Mouse (Mus musculus): Measurements from ENCODE around the gene Igf2r. TPM values are rescaled to one million over a fixed set of nuclear protein-coding genes. Genes with fewer than 3 reads are reported as not detected.
A peak's percentile ranks its signal among the peaks of the same experiment; 100 is the strongest.
"Not testable (repeated sequence)": the region's sequence is repeated elsewhere in the genome, so short reads cannot be mapped to it uniquely, and the experiment has no call there.

Igf2r gene
- polyA plus RNA-seq, 1 experiment from 2014 or later = 43.7 TPM

DNA sequence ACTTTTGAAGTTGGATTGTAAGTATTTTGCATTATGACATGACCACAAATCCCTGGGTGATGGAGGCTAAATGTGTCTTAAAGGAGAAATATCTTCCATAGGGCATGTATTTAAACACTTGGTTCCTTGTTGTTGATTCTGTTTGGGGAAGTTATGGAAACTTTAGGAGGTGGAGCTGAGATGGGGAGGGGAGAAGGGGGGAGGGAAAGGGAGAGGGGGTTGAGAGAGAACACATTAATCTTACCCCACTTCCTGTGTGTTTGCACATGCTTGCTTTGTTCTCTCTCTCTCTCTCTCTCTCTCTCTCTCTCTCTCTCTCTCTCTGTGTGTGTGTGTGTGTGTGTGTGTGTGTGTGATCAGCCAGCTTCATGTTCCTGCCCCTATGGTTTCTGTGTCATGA, 92.3 kb downstream of the Igf2r start:
- H3K4me2 ChIP-seq = no peak overlapping the region
- peaks cover 2% of the 10 kb centered on the region; the same call in 1 of the 2 replicates for H3K9me3 ChIP-seq (ENCODE audit: control insufficient read depth, low read length)
- no peak overlapping the region for H3K4me3 ChIP-seq (ENCODE audit: low read depth, low read length)
- 0 out of 2 replicates have a peak, but pooled peaks cover 2% of the 10 kb centered on the region for H3K4me1 ChIP-seq (replicated peaks; ENCODE audit: control insufficient read depth, insufficient read depth, low read length)
- no peak for DNase-seq (ENCODE audit: low spot score)
- no peak overlapping the region for H3K27ac ChIP-seq (ENCODE audit: low read depth, low read length)
- H3K36me3 ChIP-seq (ENCODE audit: control insufficient read depth, insufficient read depth, low read length) = peaks cover 4% of the 10 kb centered on the region; the same call in 1 of the 2 replicates
- H3K27me3 ChIP-seq (replicated peaks; ENCODE audit: control insufficient read depth, insufficient read depth, low read length) = no peaks in the 10 kb centered on the region
- ATAC-seq (replicated peaks; ENCODE audit: low FRiP score) = no peak
- H3K9ac ChIP-seq (ENCODE audit: low read depth, low read length) = no peak overlapping the region

DNA sequence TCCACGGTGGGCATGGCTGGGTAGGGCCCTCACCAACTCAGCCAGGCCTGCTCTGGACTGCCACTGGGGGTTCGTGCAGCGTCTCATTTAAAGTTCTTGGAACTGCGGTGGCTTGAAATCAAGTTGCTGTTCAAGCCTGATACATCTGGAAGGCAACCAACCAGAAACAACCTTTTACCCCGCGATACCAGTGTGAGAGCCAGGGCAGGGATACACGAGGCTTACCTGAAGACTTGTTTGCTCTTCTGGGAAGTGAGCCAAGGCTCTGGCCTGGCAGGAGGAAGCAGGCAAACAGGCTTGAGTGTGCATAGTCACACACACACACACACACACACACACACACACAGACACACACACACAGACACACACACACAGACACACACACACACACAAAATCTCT, 93.8 kb downstream of the Igf2r start, which contains the start of gene Slc22a1:
Slc22a1 (minus strand) TSS at position 184 of the 400 bp plus-strand sequence.
- Histone ChIP-seq H3K36me3 (ENCODE audit: control insufficient read depth, insufficient read depth, low read length) (no peaks in the 10 kb centered on the region), H3K27ac (ENCODE audit: low read depth, low read length) (no peak within 1 kb of the TSS), H3K9ac (ENCODE audit: low read depth, low read length) (no peak within 1 kb of the TSS), H3K4me1 (replicated peaks; ENCODE audit: control insufficient read depth, insufficient read depth, low read length) (peaks cover 6% of the 10 kb centered on the region; the same call in 1 of the 2 replicates), H3K9me3 (ENCODE audit: control insufficient read depth, low read length) (peaks cover 2% of the 10 kb centered on the region; the same call in 1 of the 2 replicates), H3K27me3 (replicated peaks; ENCODE audit: control insufficient read depth, insufficient read depth, low read length) (no peaks in the 10 kb centered on the region), H3K4me3 (ENCODE audit: low read depth, low read length) (no peak within 1 kb of the TSS), H3K4me2 (no peak within 1 kb of the TSS)
- DNase-seq (ENCODE audit: low spot score) (no peak), ATAC-seq (replicated peaks; ENCODE audit: low FRiP score) (no peak)
- WGBS = 88% methylated on average over 7 of the region's 7 CpGs

DNA sequence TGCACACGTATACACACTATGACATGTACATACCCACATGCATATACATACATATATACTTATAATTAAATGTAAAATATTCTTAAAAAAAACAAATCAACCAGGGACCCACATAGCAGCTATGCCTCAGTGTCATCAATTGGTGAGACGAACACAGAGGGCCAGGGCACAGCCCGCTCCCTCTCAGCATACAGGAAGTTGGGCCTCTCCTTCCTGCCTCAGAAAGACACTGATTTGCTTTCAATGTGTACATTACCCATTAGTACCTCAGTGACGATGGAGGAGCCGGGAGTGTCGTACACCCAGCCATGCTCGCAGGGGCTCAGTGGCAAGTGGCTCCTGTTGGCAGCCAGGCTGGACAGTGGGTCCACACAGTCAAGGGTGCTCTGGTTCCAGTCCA, 94.5 kb downstream of the Igf2r start:
- DNase-seq (ENCODE audit: low spot score); H3K4me1 ChIP-seq (replicated peaks; ENCODE audit: control insufficient read depth, insufficient read depth, low read length); H3K9me3 ChIP-seq (ENCODE audit: control insufficient read depth, low read length); H3K4me2 ChIP-seq; H3K27me3 ChIP-seq (replicated peaks; ENCODE audit: control insufficient read depth, insufficient read depth, low read length); H3K27ac ChIP-seq (ENCODE audit: low read depth, low read length); H3K36me3 ChIP-seq (ENCODE audit: control insufficient read depth, insufficient read depth, low read length); H3K4me3 ChIP-seq (ENCODE audit: low read depth, low read length); ATAC-seq (replicated peaks; ENCODE audit: low FRiP score); H3K9ac ChIP-seq (ENCODE audit: low read depth, low read length): not testable (repeated sequence)
- WGBS = 72% methylated on average over 7 of the region's 7 CpGs

DNA sequence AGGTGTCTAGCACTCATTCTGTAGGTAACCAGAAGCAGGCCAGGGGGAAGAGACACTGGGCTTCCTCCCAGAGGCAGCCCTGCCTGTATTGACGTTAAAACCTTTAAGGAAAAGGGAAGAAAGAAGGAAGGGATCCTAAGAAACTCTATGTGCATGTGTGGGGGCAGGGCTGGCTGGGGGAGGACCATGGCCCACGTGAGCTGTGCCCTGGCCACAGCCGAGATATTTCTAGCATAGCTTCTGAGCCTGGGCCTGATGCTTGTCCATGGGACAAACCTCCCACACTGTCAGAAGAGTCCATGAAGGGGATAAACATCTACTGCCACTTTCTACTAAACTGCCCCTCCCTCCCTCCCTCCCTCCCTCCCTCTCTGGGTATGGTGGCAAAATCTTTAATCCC, 95.6 kb downstream of the Igf2r start:
- Histone ChIP-seq H3K27me3 (replicated peaks; ENCODE audit: control insufficient read depth, insufficient read depth, low read length) (no peaks in the 10 kb centered on the region), H3K4me3 (ENCODE audit: low read depth, low read length) (no peak overlapping the region), H3K36me3 (ENCODE audit: control insufficient read depth, insufficient read depth, low read length) (no peaks in the 10 kb centered on the region), H3K4me1 (replicated peaks; ENCODE audit: control insufficient read depth, insufficient read depth, low read length) (peaks cover 19% of the 10 kb centered on the region), H3K9me3 (ENCODE audit: control insufficient read depth, low read length) (no peaks in the 10 kb centered on the region), H3K4me2 (no peak overlapping the region), H3K9ac (ENCODE audit: low read depth, low read length) (no peak overlapping the region), H3K27ac (ENCODE audit: low read depth, low read length) (no peak overlapping the region)
- WGBS = 72% methylated on average over 3 of the region's 3 CpGs
- ATAC-seq (replicated peaks; ENCODE audit: low FRiP score) (no peak), DNase-seq (ENCODE audit: low spot score) (no peak)

DNA sequence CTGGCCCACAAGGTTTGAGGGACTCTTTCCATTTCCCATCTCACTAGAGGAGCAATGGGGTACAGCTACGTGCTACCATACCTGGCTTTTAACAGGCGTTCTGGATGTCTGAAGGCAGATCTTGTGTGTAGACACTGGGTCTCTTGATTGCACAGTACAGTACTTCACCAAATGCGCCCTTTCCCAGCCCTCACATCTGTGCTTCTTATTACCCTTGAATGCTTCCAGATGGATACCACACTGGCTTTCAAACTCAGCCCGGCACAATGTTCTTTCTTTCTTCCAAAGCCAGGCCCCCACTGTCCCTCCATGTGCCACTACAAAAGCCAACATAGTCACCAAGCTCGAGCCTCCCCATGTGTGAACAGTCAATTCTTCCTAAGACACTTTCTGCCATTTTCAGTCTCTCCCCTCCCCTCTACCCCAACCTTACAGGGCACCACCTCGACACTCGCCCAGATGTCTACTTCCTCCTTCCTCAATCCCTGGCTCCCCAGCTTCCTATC, 97.1 kb downstream of the Igf2r start:
- Histone ChIP-seq H3K4me1 (replicated peaks; ENCODE audit: control insufficient read depth, insufficient read depth, low read length) (peaks cover 35% of the 10 kb centered on the region), H3K4me3 (ENCODE audit: low read depth, low read length) (no peak overlapping the region), H3K4me2 (no peak overlapping the region), H3K36me3 (ENCODE audit: control insufficient read depth, insufficient read depth, low read length) (no peaks in the 10 kb centered on the region), H3K9me3 (ENCODE audit: control insufficient read depth, low read length) (no peaks in the 10 kb centered on the region), H3K27me3 (replicated peaks; ENCODE audit: control insufficient read depth, insufficient read depth, low read length) (no peaks in the 10 kb centered on the region), H3K27ac (ENCODE audit: low read depth, low read length) (no peak overlapping the region), H3K9ac (ENCODE audit: low read depth, low read length) (no peak overlapping the region)
- ATAC-seq (replicated peaks; ENCODE audit: low FRiP score) (no peak), DNase-seq (ENCODE audit: low spot score) (no peak)
- whole genome bisulfite sequencing = 73% methylated on average over 7 of the region's 7 CpGs

DNA sequence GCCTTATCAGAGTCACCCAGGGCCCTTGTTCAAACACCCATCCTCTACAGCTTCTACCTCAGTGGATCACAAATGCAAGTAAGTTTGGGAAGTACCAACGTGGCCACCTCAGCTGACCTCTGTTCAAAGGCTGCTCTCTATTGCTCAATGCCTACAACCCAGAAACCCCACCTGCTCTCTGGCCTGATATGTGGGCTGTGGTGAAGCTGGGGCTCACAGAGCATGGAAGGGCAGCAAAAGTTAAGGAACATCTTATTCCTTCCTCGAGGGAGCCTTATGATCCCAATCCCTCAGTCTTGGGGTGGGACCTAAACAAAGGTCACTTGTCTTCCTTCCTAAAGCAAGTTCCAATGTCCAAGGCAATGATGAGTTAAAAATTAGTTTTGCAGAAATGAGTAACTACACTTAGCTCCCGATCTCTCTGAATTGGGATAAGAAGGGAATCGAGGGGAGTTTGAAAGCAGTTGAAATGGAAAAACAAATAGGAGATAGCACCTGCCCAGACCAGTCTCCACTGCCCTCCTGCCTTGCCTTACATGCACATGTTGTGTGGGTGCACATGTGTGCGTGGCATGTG, 98.3 kb downstream of the Igf2r start:
- Histone ChIP-seq H3K9me3 (ENCODE audit: control insufficient read depth, low read length) (no peaks in the 10 kb centered on the region), H3K4me1 (replicated peaks; ENCODE audit: control insufficient read depth, insufficient read depth, low read length) (peaks cover 37% of the 10 kb centered on the region), H3K9ac (ENCODE audit: low read depth, low read length) (no peak overlapping the region), H3K4me3 (ENCODE audit: low read depth, low read length) (no peak overlapping the region), H3K4me2 (no peak overlapping the region), H3K27ac (ENCODE audit: low read depth, low read length) (no peak overlapping the region), H3K36me3 (ENCODE audit: control insufficient read depth, insufficient read depth, low read length) (no peaks in the 10 kb centered on the region), H3K27me3 (replicated peaks; ENCODE audit: control insufficient read depth, insufficient read depth, low read length) (no peaks in the 10 kb centered on the region)
- ATAC-seq (replicated peaks; ENCODE audit: low FRiP score) = no peak
- no peak for DNase-seq (ENCODE audit: low spot score)
- 69% methylated on average over 5 of the region's 5 CpGs for WGBS

DNA sequence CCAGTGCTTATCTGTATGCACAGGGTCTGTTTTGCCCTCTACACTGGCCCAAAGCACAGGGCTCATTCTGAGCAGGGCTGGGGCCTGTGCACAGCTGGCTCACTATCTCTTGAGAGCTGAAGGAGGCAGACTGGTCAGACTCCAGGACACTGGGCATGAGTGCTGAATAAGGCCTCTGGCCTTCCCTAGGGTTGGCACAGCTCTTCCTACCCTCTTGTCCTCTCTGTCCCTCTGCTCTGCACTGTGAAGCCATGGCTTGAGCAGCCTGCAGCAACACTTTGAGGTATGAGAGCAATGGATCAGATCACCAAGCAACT, 100.1 kb downstream of the Igf2r start:
- peak; percentile 61 for DNase-seq (ENCODE audit: low spot score)
- ATAC-seq (replicated peaks; ENCODE audit: low FRiP score) = peak; percentile 87
- Histone ChIP-seq H3K27ac (ENCODE audit: low read depth, low read length) (peak overlapping the region; percentile 90), H3K4me1 (replicated peaks; ENCODE audit: control insufficient read depth, insufficient read depth, low read length) (peaks cover 37% of the 10 kb centered on the region), H3K36me3 (ENCODE audit: control insufficient read depth, insufficient read depth, low read length) (no peaks in the 10 kb centered on the region), H3K4me2 (peak overlapping the region; percentile 43), H3K27me3 (replicated peaks; ENCODE audit: control insufficient read depth, insufficient read depth, low read length) (0 out of 2 replicates have a peak, but pooled peaks cover 6% of the 10 kb centered on the region), H3K9me3 (ENCODE audit: control insufficient read depth, low read length) (no peaks in the 10 kb centered on the region), H3K4me3 (ENCODE audit: low read depth, low read length) (no peak overlapping the region), H3K9ac (ENCODE audit: low read depth, low read length) (peak overlapping the region; percentile 25; the same call in 1 of the 2 replicates)

DNA sequence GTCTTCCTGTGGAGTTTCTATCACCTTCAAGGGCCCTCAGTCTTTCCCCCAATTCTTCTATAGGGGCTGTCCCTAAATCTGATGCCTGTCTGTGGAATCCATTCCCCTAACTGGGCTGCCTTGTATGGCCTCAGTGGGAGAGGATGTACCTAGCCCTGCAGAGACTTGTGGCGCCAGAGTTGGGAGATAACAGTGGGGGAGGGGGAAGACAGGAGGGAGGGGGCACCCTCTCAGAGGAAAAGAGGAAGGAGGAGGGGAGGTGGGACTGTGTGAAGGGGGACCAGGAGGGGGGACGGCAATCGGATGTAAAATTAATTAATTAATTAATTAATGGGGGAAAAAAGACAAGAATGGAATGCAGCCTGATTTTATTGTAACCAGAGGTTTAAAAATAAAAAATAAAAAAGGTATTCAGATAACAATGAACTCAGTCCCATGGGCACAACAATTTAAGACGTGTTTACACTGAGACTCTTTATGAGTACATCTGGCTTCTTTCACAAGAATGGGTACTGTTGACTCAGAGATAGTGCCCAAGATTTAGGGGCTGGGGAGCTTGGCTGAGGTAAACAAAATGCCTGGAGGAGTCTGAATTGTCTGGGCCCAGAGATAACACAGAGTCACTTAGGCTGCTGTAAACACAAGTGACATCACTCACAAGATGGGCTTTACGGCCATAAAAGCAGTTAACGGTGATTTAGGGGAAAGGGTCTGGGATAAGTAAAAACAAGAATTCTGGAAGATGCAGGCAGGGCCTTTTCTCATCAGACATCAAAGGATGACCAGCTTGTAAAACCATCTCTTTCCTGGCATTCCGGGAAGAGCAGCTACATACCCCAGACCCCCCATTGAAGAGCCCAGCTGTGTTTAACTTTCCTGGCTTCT, 100.7 kb downstream of the Igf2r start:
- ATAC-seq (replicated peaks; ENCODE audit: low FRiP score) = peak; percentile 89
- H3K4me3 ChIP-seq (ENCODE audit: low read depth, low read length) = no peak overlapping the region
- H3K9ac ChIP-seq (ENCODE audit: low read depth, low read length) = no peak overlapping the region
- peak overlapping the region; percentile 43 for H3K4me2 ChIP-seq
- no peak for DNase-seq (ENCODE audit: low spot score)
- H3K27ac ChIP-seq (ENCODE audit: low read depth, low read length) = peak overlapping the region; percentile 90
- WGBS = 3% methylated on average over 7 of the region's 7 CpGs
- H3K4me1 ChIP-seq (replicated peaks; ENCODE audit: control insufficient read depth, insufficient read depth, low read length) = peaks cover 35% of the 10 kb centered on the region
- no peaks in the 10 kb centered on the region for H3K36me3 ChIP-seq (ENCODE audit: control insufficient read depth, insufficient read depth, low read length)
- H3K27me3 ChIP-seq (replicated peaks; ENCODE audit: control insufficient read depth, insufficient read depth, low read length) = 0 out of 2 replicates have a peak, but pooled peaks cover 6% of the 10 kb centered on the region
- no peaks in the 10 kb centered on the region for H3K9me3 ChIP-seq (ENCODE audit: control insufficient read depth, low read length)
